Mouse (Mus musculus) heart, postnatal 0 days (tissue): ENCODE results near the gene Srsf4.

Experiments
- CTCF ChIP-seq: IDR thresholded peaks from 2 replicates; pipeline ENCODE4 v1.5.1; 2016; ENCODE audit warnings: antibody characterized with exemption, control low read depth, low read depth
- EP300 ChIP-seq: IDR thresholded peaks from 2 replicates; pipeline ENCODE4 v1.6.1; 2016; ENCODE audit warnings: antibody characterized with exemption, low read depth

DNA sequence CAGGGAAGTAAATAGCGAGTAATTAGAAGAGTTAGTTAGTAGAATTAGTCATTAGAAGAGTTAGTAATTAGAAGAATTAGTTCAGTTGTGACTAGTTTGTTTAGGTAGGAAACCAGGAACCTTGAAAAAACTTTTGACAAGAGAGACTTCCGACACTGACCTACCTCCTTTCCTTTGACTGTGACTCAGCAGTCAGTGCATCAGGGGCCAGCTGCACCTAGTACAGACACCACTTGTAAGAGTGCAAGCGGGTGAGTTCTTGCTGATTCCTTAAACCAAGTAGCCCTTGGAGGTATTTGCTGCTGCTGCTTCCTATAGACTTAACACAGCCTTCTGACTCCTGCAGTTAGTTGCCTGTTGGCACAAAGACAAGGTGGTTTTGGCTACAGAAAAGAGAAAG, 17.3 kb downstream of the Srsf4 start:
- TF ChIP-seq CTCF (no peak), EP300 (no peak)
